Mouse (Mus musculus): ENCODE data around the gene Fstl4.

- TF ChIP-seq TBP (IDR thresholded peaks at IDR 0.05; ENCODE audit: low read depth, low read length) (no peak), BHLHE40 (IDR thresholded peaks at IDR 0.05; ENCODE audit: borderline replicate concordance, low read depth, low read length) (no peak), NRF1 (IDR thresholded peaks at IDR 0.05; ENCODE audit: insufficient read depth, low read depth, low read length, poor library complexity, severe bottlenecking) (no peak), EP300 (IDR thresholded peaks at IDR 0.05; ENCODE audit: low read depth in 1 of 2, low read length in 2 of 2) (no peak)
These were observed 343.3 kb downstream of the Fstl4 start for GRCm38 (mm10) chr11:53107706-53108105.

All from MEL (cell line).